Mouse (Mus musculus): ENCODE results near the gene Lat.

GRCm38 (mm10) chr7:126369393-126369792, at the start of gene Lat:
- TF ChIP-seq TAL1 (IDR thresholded peaks at IDR 0.05; ENCODE audit: low read length): no peak
- no peak for TF ChIP-seq GATA1 (IDR thresholded peaks at IDR 0.05; ENCODE audit: low read length)

Measured in erythroblast, embryonic 14.5 days (primary cell).